Mouse (Mus musculus) megakaryocyte-erythroid progenitor cell, adult 5-6 weeks (primary cell): Measurements from ENCODE around the gene Hmg20b. TPM values are rescaled to one million over a fixed set of nuclear protein-coding genes. Genes with fewer than 3 reads are reported as not detected.

Experiments
- ATAC-seq: replicated peaks from 2 replicates; pipeline ENCODE4 v1.8.0; 2016; ENCODE audit warnings: mild to moderate bottlenecking, inconsistent platforms; ENCODE audit not compliant: severe bottlenecking, poor library complexity, low FRiP score, low TSS enrichment
- total RNA-seq, 2 experiments: library from RNA; stranded (forward) in 1 of 2; stranded (reverse) in 1 of 2; fragments of 200-1000, 215-1000 nt in 1 of 2; fragments of >200 nt in 1 of 2; fragmentation: Nextera tagmentation in 1 of 2; gene quantifications; 2 replicates each; pipeline ENCODE4 v1.2.3; 2014 to 2017

The Hmg20b gene
- total RNA-seq, 2 experiments from 2014 or later: 37.6 to 61.1 TPM

GRCm38 (mm10) chr10:81334324-81334723 is 16.0 kb downstream of the Hmg20b start:
- ATAC-seq: no peak

GRCm38 (mm10) chr10:81332277-81332676 is 18.0 kb downstream of the Hmg20b start:
- ATAC-seq: no peak

- no peak for ATAC-seq
Observed at GRCm38 (mm10) chr10:81330007-81330406, 20.3 kb downstream of the Hmg20b start.

GRCm38 (mm10) chr10:81329194-81329975 is 20.9 kb downstream of the Hmg20b start:
- no peak for ATAC-seq

GRCm38 (mm10) chr10:81328386-81328785 is 21.9 kb downstream of the Hmg20b start, which contains the start of gene Tbxa2r:
Gene Tbxa2r (plus strand): TSS chr10:81328731.
- peak; percentile 41; the same call in 1 of the 2 replicates for ATAC-seq

GRCm38 (mm10) chr10:81327959-81328358 is 22.3 kb downstream of the Hmg20b start:
- ATAC-seq: 0 out of 2 replicates have a peak, but pooled peaks have one; percentile 6

GRCm38 (mm10) chr10:81326858-81327257 is 23.4 kb downstream of the Hmg20b start:
- no peak for ATAC-seq

GRCm38 (mm10) chr10:81325781-81326180 is 24.5 kb downstream of the Hmg20b start:
- no peak for ATAC-seq

- no peak for ATAC-seq
Observed at GRCm38 (mm10) chr10:81325176-81325575, 25.1 kb downstream of the Hmg20b start.

GRCm38 (mm10) chr10:81323791-81324530 is 26.3 kb downstream of the Hmg20b start:
- ATAC-seq: no peak

GRCm38 (mm10) chr10:81323141-81323775 is 27.0 kb downstream of the Hmg20b start:
- no peak for ATAC-seq

- ATAC-seq: no peak
Observed at GRCm38 (mm10) chr10:81322444-81322843, 27.8 kb downstream of the Hmg20b start.

GRCm38 (mm10) chr10:81321436-81321835 is 28.8 kb downstream of the Hmg20b start:
- no peak for ATAC-seq

- ATAC-seq: peak; percentile 75
Observed at GRCm38 (mm10) chr10:81320550-81321347, 29.5 kb downstream of the Hmg20b start, which contains the start of gene Cactin. Gene Cactin (plus strand): TSS chr10:81321103.

- peak; percentile 72; the same call in 1 of the 2 replicates for ATAC-seq
Observed at GRCm38 (mm10) chr10:81319741-81320549, 30.3 kb downstream of the Hmg20b start.

GRCm38 (mm10) chr10:81319330-81319699 is 31.0 kb downstream of the Hmg20b start:
- ATAC-seq: no peak

GRCm38 (mm10) chr10:81318589-81319329 is 31.5 kb downstream of the Hmg20b start:
- ATAC-seq: no peak

GRCm38 (mm10) chr10:81317273-81317672 is 33.0 kb downstream of the Hmg20b start:
- ATAC-seq: peak; percentile 11; the same call in 1 of the 2 replicates
